Mouse (Mus musculus) heart, embryonic 14.5 days (tissue): Measurements from ENCODE around the gene Atcay. TPM values are rescaled to one million over a fixed set of nuclear protein-coding genes. Genes with fewer than 3 reads are reported as not detected.
"Not testable (repeated sequence)": the region's sequence is repeated elsewhere in the genome, so short reads cannot be mapped to it uniquely, and the experiment has no call there.

Source experiments
- ATAC-seq: fragments of 200-750 bp; cut with Nextera tagmentation; 2 replicates; pipeline ENCODE4 v1.8.0; 2017; ENCODE audit warnings: low read depth, moderate TSS enrichment; ENCODE audit not compliant: insufficient number of reproducible peaks, insufficient read depth, low FRiP score
- H3K27ac ChIP-seq, 2 experiments: fragments of 200-500 bp in 1 of 2; fragments of 300-500 bp in 1 of 2; sonication (generic) in 1 of 2; replicated peaks in 1 of 2; 2 replicates each; pipeline ENCODE4 v1.5.1; 2012 to 2014; ENCODE audit warnings: low read depth in 2 of 2, low read length in 2 of 2, control low read depth in 1 of 2, mild to moderate bottlenecking in 1 of 2, mixed read lengths in 1 of 2; ENCODE audit not compliant: control insufficient read depth in 1 of 2, insufficient read depth in 1 of 2
- H3K27me3 ChIP-seq: fragments of 300-500 bp; sonication (generic); 2 replicates; pipeline ENCODE4 v1.6.1; 2014; ENCODE audit warnings: mild to moderate bottlenecking, low read length, control low read depth; ENCODE audit not compliant: control insufficient read depth, insufficient read depth
- H3K36me3 ChIP-seq: fragments of 300-500 bp; sonication (generic); 2 replicates; pipeline ENCODE4 v1.6.1; 2014; ENCODE audit warnings: mild to moderate bottlenecking, control low read depth, low read length, mixed read lengths; ENCODE audit not compliant: control insufficient read depth, insufficient read depth
- H3K4me1 ChIP-seq, 2 experiments: fragments of 200-500 bp in 1 of 2; fragments of 300-500 bp in 1 of 2; sonication (generic) in 1 of 2; 2 replicates each; pipeline ENCODE4 v1.6.1; 2012 to 2014; ENCODE audit warnings: low read length in 2 of 2, control low read depth in 1 of 2, mixed read lengths in 1 of 2; ENCODE audit not compliant: control insufficient read depth in 2 of 2, insufficient read depth in 2 of 2
- H3K4me2 ChIP-seq: fragments of 300-500 bp; sonication (generic); 2 replicates; pipeline ENCODE4 v1.6.1; 2014; ENCODE audit warnings: mild to moderate bottlenecking, low read length
- H3K4me3 ChIP-seq, 2 experiments: fragments of 200-500 bp in 1 of 2; fragments of 300-500 bp in 1 of 2; sonication (generic) in 1 of 2; 2 replicates each; pipeline ENCODE4 v1.5.1; 2012 to 2014; ENCODE audit warnings: low read length in 2 of 2, mild to moderate bottlenecking in 2 of 2, control low read depth in 1 of 2, low read depth in 1 of 2, moderate library complexity in 1 of 2; ENCODE audit not compliant: control insufficient read depth in 1 of 2, insufficient read depth in 1 of 2
- H3K9ac ChIP-seq: fragments of 300-500 bp; sonication (generic); 2 replicates; pipeline ENCODE4 v1.6.1; 2014; ENCODE audit warnings: mild to moderate bottlenecking, low read length
- H3K9me3 ChIP-seq: fragments of 300-500 bp; sonication (generic); 2 replicates; pipeline ENCODE4 v1.6.1; 2016; ENCODE audit warnings: low read length, control low read depth; ENCODE audit not compliant: control insufficient read depth
- WGBS: fragments of 180-500 bp; shearing (Covaris S2); extraction: QIAGEN DNeasy Blood & Tissue Kit; methylation state at CpG from one replicate; pipeline ENCODE4 v1.1.7; 2014; 5-methylcytosine and 5-hydroxymethylcytosine counted together
- polyA plus RNA-seq: library from polyadenylated mRNA; unstranded; fragments of >200 nt; fragmentation: Nextera tagmentation; extraction: Ambion mirVana; gene quantifications from 2 replicates; pipeline ENCODE4 v1.2.1, GENCODE M21; 2014

The Atcay gene
- polyA plus RNA-seq, 1 experiment from 2014 or later = 0.80 TPM

GRCm38 (mm10) chr10:81183805-81184204, 46.8 kb downstream of the Atcay start, which contains the start of gene 4930442H23Rik:
Gene 4930442H23Rik (minus strand): TSS chr10:81183849.
- Histone ChIP-seq H3K9me3 (no peaks in the 10 kb centered on the region), H3K36me3 (peaks cover 76% of the 10 kb centered on the region), H3K4me3 (peak within 1 kb of the TSS; percentile 71 to 88), H3K9ac (peak within 1 kb of the TSS; percentile 86), H3K27ac (peak within 1 kb of the TSS; percentile 92 to 93), H3K4me2 (peak within 1 kb of the TSS; percentile 78), H3K4me1 (peaks cover 18 to 36% of the 10 kb centered on the region in 2 experiments), H3K27me3 (no peaks in the 10 kb centered on the region)
- 73% methylated on average over 5 of the region's 5 CpGs for WGBS
- ATAC-seq = no peak

GRCm38 (mm10) chr10:81182336-81183333, 48.0 kb downstream of the Atcay start, which contains the start of gene Dapk3:
Gene Dapk3 (plus strand): TSS chr10:81183005.
- peak within 1 kb of the TSS; percentile 92 to 93 for H3K27ac ChIP-seq
- peak within 1 kb of the TSS; percentile 86 for H3K9ac ChIP-seq
- no peaks in the 10 kb centered on the region for H3K27me3 ChIP-seq
- peak within 1 kb of the TSS; percentile 71 to 88 for H3K4me3 ChIP-seq
- H3K4me1 ChIP-seq = peaks cover 18 to 48% of the 10 kb centered on the region in 2 experiments
- ATAC-seq = peak; percentile 85
- WGBS = 6% methylated on average over 53 of the region's 53 CpGs
- H3K36me3 ChIP-seq = peaks cover 83% of the 10 kb centered on the region
- peak within 1 kb of the TSS; percentile 78 for H3K4me2 ChIP-seq
- H3K9me3 ChIP-seq = no peaks in the 10 kb centered on the region

- Histone ChIP-seq H3K4me1 (peaks cover 18 to 50% of the 10 kb centered on the region in 2 experiments), H3K27ac (peak overlapping the region in 1 of 2 experiments; percentile 33; a peak in 1 of 4 replicates), H3K36me3 (peaks cover 79% of the 10 kb centered on the region)
- H3K9ac ChIP-seq, ATAC-seq, H3K4me3 ChIP-seq, H3K4me2 ChIP-seq, H3K9me3 ChIP-seq, H3K27me3 ChIP-seq: not testable (repeated sequence)
- WGBS = 68% methylated on average over 12 of the region's 12 CpGs
These were observed 48.8 kb downstream of the Atcay start for GRCm38 (mm10) chr10:81181860-81182259.

GRCm38 (mm10) chr10:81180946-81181345, 49.7 kb downstream of the Atcay start:
- Histone ChIP-seq H3K27ac (no peak overlapping the region; a peak in 1 of 4 replicates), H3K4me1 (peaks cover 18 to 50% of the 10 kb centered on the region in 2 experiments), H3K4me3 (no peak overlapping the region), H3K36me3 (peaks cover 72% of the 10 kb centered on the region), H3K9me3 (no peaks in the 10 kb centered on the region), H3K4me2 (no peak overlapping the region), H3K27me3 (no peaks in the 10 kb centered on the region), H3K9ac (no peak overlapping the region)
- WGBS = 94% methylated on average over 13 of the region's 13 CpGs
- ATAC-seq = no peak

- H3K36me3 ChIP-seq = peaks cover 61% of the 10 kb centered on the region
- no peak overlapping the region for H3K4me3 ChIP-seq
- H3K27me3 ChIP-seq = no peaks in the 10 kb centered on the region
- peaks cover 14 to 51% of the 10 kb centered on the region in 2 experiments for H3K4me1 ChIP-seq
- no peak overlapping the region for H3K4me2 ChIP-seq
- no peak for ATAC-seq
- WGBS = 88% methylated on average over 32 of the region's 32 CpGs
- no peak overlapping the region for H3K27ac ChIP-seq
- no peaks in the 10 kb centered on the region for H3K9me3 ChIP-seq
- no peak overlapping the region for H3K9ac ChIP-seq
These were observed 50.9 kb downstream of the Atcay start for GRCm38 (mm10) chr10:81179451-81180342.

- H3K36me3 ChIP-seq = peaks cover 54% of the 10 kb centered on the region
- H3K9me3 ChIP-seq = no peaks in the 10 kb centered on the region
- H3K27me3 ChIP-seq = no peaks in the 10 kb centered on the region
- no peak for ATAC-seq
- H3K27ac ChIP-seq = no peak overlapping the region
- H3K9ac ChIP-seq = no peak overlapping the region
- no peak overlapping the region for H3K4me3 ChIP-seq
- H3K4me2 ChIP-seq = no peak overlapping the region
- H3K4me1 ChIP-seq = peaks cover 11 to 48% of the 10 kb centered on the region in 2 experiments
- 92% methylated on average over 11 of the region's 11 CpGs for WGBS
These were observed 51.7 kb downstream of the Atcay start for GRCm38 (mm10) chr10:81178927-81179326.
